Mouse (Mus musculus) MEL (cell line): Measurements from ENCODE around the gene Pqlc2. TPM values are rescaled to one million over a fixed set of nuclear protein-coding genes. Genes with fewer than 3 reads are reported as not detected.

ENCODE experiments used
- DNase-seq: peaks from one replicate; pipeline ENCODE4 v3.0.0; 2011; ENCODE audit warnings: low read depth, low spot score
- H3K27ac ChIP-seq: 2 replicates; pipeline ENCODE4 v1.5.1; 2012; ENCODE audit warnings: low read depth, mild to moderate bottlenecking, control low read depth, low read length, moderate library complexity; ENCODE audit not compliant: control insufficient read depth
- H3K27me3 ChIP-seq, 2 experiments: fragments of 150-350 bp in 1 of 2; sonication (generic) in 1 of 2; 2 replicates each; pipeline ENCODE4 v1.6.1; 2012; ENCODE audit warnings: low read length in 2 of 2, mild to moderate bottlenecking in 2 of 2, improper control_type of control experiment in 1 of 2, moderate library complexity in 1 of 2; ENCODE audit not compliant: insufficient read depth in 2 of 2, control insufficient read depth in 1 of 2
- H3K36me3 ChIP-seq, 2 experiments: 2 replicates each; pipeline ENCODE4 v1.6.1; 2012 to 2014; ENCODE audit warnings: low read length in 2 of 2, improper control_type of control experiment in 1 of 2, inconsistent platforms in 1 of 2, mild to moderate bottlenecking in 1 of 2; ENCODE audit not compliant: insufficient read depth in 2 of 2, control insufficient read depth in 1 of 2
- H3K4me1 ChIP-seq, 2 experiments: fragments of 150-350 bp in 1 of 2; sonication (generic) in 1 of 2; 2 replicates each; pipeline ENCODE4 v1.6.1; 2012; ENCODE audit warnings: low read length in 2 of 2, improper control_type of control experiment in 1 of 2, mild to moderate bottlenecking in 1 of 2; ENCODE audit not compliant: insufficient read depth in 2 of 2, control insufficient read depth in 1 of 2
- H3K4me3 ChIP-seq, 2 experiments: fragments of 150-350 bp in 1 of 2; sonication (generic) in 1 of 2; 2 replicates each; pipeline ENCODE4 v1.5.1; 2012; ENCODE audit warnings: low read depth in 2 of 2, low read length in 2 of 2, mild to moderate bottlenecking in 2 of 2, moderate library complexity in 2 of 2, control low read depth in 1 of 2, improper control_type of control experiment in 1 of 2; ENCODE audit not compliant: control insufficient read depth in 1 of 2, insufficient read depth in 1 of 2
- H3K79me2 ChIP-seq: 2 replicates; pipeline ENCODE4 v1.6.1; 2012; ENCODE audit warnings: mild to moderate bottlenecking, low read length, moderate library complexity; ENCODE audit not compliant: control insufficient read depth, poor library complexity, insufficient read depth
- H3K9ac ChIP-seq: 2 replicates; pipeline ENCODE4 v1.6.1; 2012; ENCODE audit warnings: low read depth, mild to moderate bottlenecking, control low read depth, low read length, moderate library complexity; ENCODE audit not compliant: control insufficient read depth, poor library complexity, severe bottlenecking
- H3K9me3 ChIP-seq: fragments of 150-350 bp; sonication (generic); replicated peaks from 2 replicates; pipeline ENCODE4 v1.6.1; 2012; ENCODE audit warnings: mild to moderate bottlenecking, low read length, improper control_type of control experiment, moderate library complexity; ENCODE audit not compliant: insufficient read depth
- BHLHE40 ChIP-seq: IDR thresholded peaks from 2 replicates; pipeline ENCODE4 v1.6.1; 2012; ENCODE audit warnings: low read depth, mild to moderate bottlenecking, inconsistent platforms, low read length, improper control_type of control experiment, borderline replicate concordance
- CHD2 ChIP-seq: IDR thresholded peaks from 2 replicates; pipeline ENCODE4 v1.6.1; 2011; ENCODE audit warnings: low read length, improper control_type of control experiment
- CTCF ChIP-seq, 3 experiments: IDR thresholded peaks in 2 of 3; conservative IDR thresholded peaks in 1 of 3; 2 replicates each; pipeline ENCODE4 v1.5.1; 2011 to 2012; ENCODE audit warnings: low read length in 3 of 3, low read depth in 2 of 3, mild to moderate bottlenecking in 2 of 3, improper control_type of control experiment in 1 of 3, inconsistent platforms in 1 of 3, mixed read lengths in 1 of 3, moderate library complexity in 1 of 3; ENCODE audit not compliant: control insufficient read depth in 1 of 3, insufficient read depth in 1 of 3, poor library complexity in 1 of 3, severe bottlenecking in 1 of 3
- EP300 ChIP-seq, 2 experiments: IDR thresholded peaks; 2 replicates each; pipeline ENCODE4 v1.6.1; 2011; ENCODE audit warnings: improper control_type of control experiment in 2 of 2, low read length in 2 of 2, low read depth in 1 of 2, mild to moderate bottlenecking in 1 of 2
- ETS1 ChIP-seq: IDR thresholded peaks from 2 replicates; pipeline ENCODE4 v1.6.1; 2012; ENCODE audit warnings: low read depth, mild to moderate bottlenecking, inconsistent platforms, low read length, improper control_type of control experiment, moderate library complexity
- GABPA ChIP-seq: IDR thresholded peaks from 2 replicates; pipeline ENCODE4 v1.6.1; 2012; ENCODE audit warnings: low read depth, mild to moderate bottlenecking, inconsistent platforms, low read length, improper control_type of control experiment, moderate library complexity
- JUND ChIP-seq: IDR thresholded peaks from 2 replicates; pipeline ENCODE4 v1.6.1; 2011; ENCODE audit warnings: low read depth, mild to moderate bottlenecking, improper control_type of control experiment, low read length
- MAZ ChIP-seq: IDR thresholded peaks from 2 replicates; pipeline ENCODE4 v1.6.1; 2012; ENCODE audit warnings: low read depth, mild to moderate bottlenecking, inconsistent platforms, low read length, improper control_type of control experiment
- MYB ChIP-seq: IDR thresholded peaks from 2 replicates; pipeline ENCODE4 v1.6.1; 2011; ENCODE audit warnings: mild to moderate bottlenecking, low read depth, low read length, improper control_type of control experiment
- POLR2A ChIP-seq, 2 experiments: IDR thresholded peaks; 2 replicates each; pipeline ENCODE4 v1.6.1; 2011 to 2012; ENCODE audit warnings: low read length in 2 of 2, mild to moderate bottlenecking in 2 of 2, control low read depth in 1 of 2, improper control_type of control experiment in 1 of 2, low read depth in 1 of 2, moderate library complexity in 1 of 2; ENCODE audit not compliant: control insufficient read depth in 1 of 2, insufficient read depth in 1 of 2, poor library complexity in 1 of 2
- POLR2AphosphoS2 ChIP-seq: IDR thresholded peaks from 2 replicates; pipeline ENCODE4 v1.6.1; 2011; ENCODE audit warnings: low read length, improper control_type of control experiment
- RAD21 ChIP-seq: IDR thresholded peaks from 2 replicates; pipeline ENCODE4 v1.6.1; 2011; ENCODE audit warnings: mild to moderate bottlenecking, low read depth, low read length, improper control_type of control experiment
- RCOR1 ChIP-seq: IDR thresholded peaks from 2 replicates; pipeline ENCODE4 v1.6.1; 2012; ENCODE audit warnings: low read depth, mild to moderate bottlenecking, inconsistent platforms, low read length, improper control_type of control experiment
- TAL1 ChIP-seq: IDR thresholded peaks from 2 replicates; pipeline ENCODE4 v1.6.1; 2012; ENCODE audit warnings: mild to moderate bottlenecking, inconsistent platforms, low read length, moderate library complexity, mixed read lengths
- UBTF ChIP-seq: IDR thresholded peaks from 2 replicates; pipeline ENCODE4 v1.6.1; 2012; ENCODE audit warnings: low read depth, mild to moderate bottlenecking, inconsistent platforms, low read length, improper control_type of control experiment, moderate library complexity, borderline replicate concordance; ENCODE audit not compliant: insufficient read depth
- USF1 ChIP-seq: IDR thresholded peaks from 2 replicates; pipeline ENCODE4 v1.6.1; 2014; ENCODE audit warnings: low read depth, mild to moderate bottlenecking, inconsistent platforms, low read length, improper control_type of control experiment, moderate library complexity
- USF2 ChIP-seq, 2 experiments: IDR thresholded peaks; 2 replicates each; pipeline ENCODE4 v1.6.1; 2011 to 2012; ENCODE audit warnings: improper control_type of control experiment in 2 of 2, low read length in 2 of 2, borderline replicate concordance in 1 of 2, inconsistent platforms in 1 of 2, low read depth in 1 of 2, mild to moderate bottlenecking in 1 of 2; ENCODE audit not compliant: insufficient read depth in 1 of 2
- ZC3H11A ChIP-seq: IDR thresholded peaks from 2 replicates; pipeline ENCODE4 v1.6.1; 2012; ENCODE audit warnings: low read depth, mild to moderate bottlenecking, inconsistent platforms, low read length, improper control_type of control experiment
- ZKSCAN1 ChIP-seq: IDR thresholded peaks from 2 replicates; pipeline ENCODE4 v1.6.1; 2012; ENCODE audit warnings: low read depth, mild to moderate bottlenecking, inconsistent platforms, low read length, improper control_type of control experiment, moderate library complexity
- ZMIZ1 ChIP-seq: IDR thresholded peaks from 2 replicates; pipeline ENCODE4 v1.6.1; 2012; ENCODE audit warnings: low read depth, mild to moderate bottlenecking, inconsistent platforms, low read length, improper control_type of control experiment, moderate library complexity
- ZNF384 ChIP-seq: IDR thresholded peaks from 2 replicates; pipeline ENCODE4 v1.6.1; 2012; ENCODE audit warnings: low read depth, mild to moderate bottlenecking, inconsistent platforms, low read length, improper control_type of control experiment
- polyA plus RNA-seq, 2 experiments: library from polyadenylated mRNA; stranded (reverse) in 1 of 2; unstranded in 1 of 2; fragments of >175 nt in 1 of 2; fragments of >200 nt in 1 of 2; gene quantifications; 2 replicates each; pipeline versions ENCODE4 v1.2.1 to v1.2.4; 2012; ENCODE audit warnings: low replicate concordance in 2 of 2, low read depth in 1 of 2; ENCODE audit not compliant: insufficient read length in 2 of 2, insufficient read depth in 1 of 2, missing spikeins in 1 of 2
- total RNA-seq: library from RNA; depleted of rRNA; stranded (reverse); fragments of 300-350 nt; gene quantifications from 2 replicates; pipeline ENCODE4 v1.2.3, GENCODE M21; 2012

Gene Pqlc2
- total and polyA plus RNA-seq, 3 experiments: 5.2 to 12.0 TPM; not detected in 1

DNA sequence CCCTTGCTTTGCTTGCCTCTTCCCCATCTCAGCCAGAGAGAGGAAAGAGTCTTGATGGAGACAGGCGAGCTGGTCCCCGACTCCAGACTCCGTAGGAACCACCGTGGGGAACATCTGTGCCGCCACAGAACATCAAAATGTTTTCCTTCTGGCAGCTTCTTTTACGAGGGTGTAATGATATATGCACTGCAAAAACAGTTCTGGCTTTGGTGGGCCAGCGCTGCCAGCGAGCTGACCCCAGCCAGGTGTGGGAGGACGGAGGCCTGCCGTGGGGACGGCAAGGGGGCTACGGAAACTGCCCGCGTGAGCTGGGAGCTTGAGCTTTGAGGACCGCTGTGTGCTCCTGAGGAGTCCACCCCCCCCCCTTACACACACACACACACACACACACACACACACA is 25.6 kb downstream of the Pqlc2 start:
- Histone ChIP-seq H3K27ac (no peak overlapping the region), H3K79me2 (no peaks in the 10 kb centered on the region), H3K36me3 (peaks cover 0 to 2% of the 10 kb centered on the region in 2 experiments; a peak in 1 of 4 replicates), H3K27me3 (no peaks in the 10 kb centered on the region), H3K4me3 (no peak overlapping the region), H3K9me3 (no peaks in the 10 kb centered on the region), H3K4me1 (no peaks in the 10 kb centered on the region), H3K9ac (no peak overlapping the region)
- TF ChIP-seq CTCF (IDR thresholded peaks at IDR 0.05 in 2 of 3, conservative IDR thresholded peaks at IDR 0.05 in 1 of 3; ENCODE audit: control insufficient read depth in 1 of 3, insufficient read depth in 1 of 3, low read depth in 2 of 3, low read length in 3 of 3, poor library complexity in 1 of 3, severe bottlenecking in 1 of 3) (no peak), POLR2A (IDR thresholded peaks at IDR 0.05; ENCODE audit: control insufficient read depth in 1 of 2, insufficient read depth in 1 of 2, low read depth in 1 of 2, low read length in 2 of 2, poor library complexity in 1 of 2) (no peak), MAZ (no peak), ZC3H11A (no peak), GABPA (no peak), TAL1 (no peak), USF1 (no peak), BHLHE40 (no peak), ZNF384 (no peak), EP300 (IDR thresholded peaks at IDR 0.05; ENCODE audit: low read depth in 1 of 2, low read length in 2 of 2) (no peak), RAD21 (no peak)
- DNase-seq: no peak

GRCm38 (mm10) chr4:139282955-139283417 is 27.5 kb downstream of the Pqlc2 start:
- H3K9ac ChIP-seq: no peak overlapping the region
- no peaks in the 10 kb centered on the region for H3K27me3 ChIP-seq
- no peak for DNase-seq
- peaks cover 0 to 2% of the 10 kb centered on the region in 2 experiments; a peak in 1 of 4 replicates for H3K36me3 ChIP-seq
- no peaks in the 10 kb centered on the region for H3K79me2 ChIP-seq
- no peak overlapping the region for H3K27ac ChIP-seq
- TF ChIP-seq BHLHE40 (no peak), ZNF384 (no peak), ZMIZ1 (no peak), RCOR1 (no peak), JUND (no peak), UBTF (no peak), CHD2 (no peak), ZKSCAN1 (no peak), USF2 (IDR thresholded peaks at IDR 0.05; ENCODE audit: borderline replicate concordance in 1 of 2, insufficient read depth in 1 of 2, low read depth in 1 of 2, low read length in 2 of 2) (no peak), ETS1 (no peak), MYB (no peak), POLR2AphosphoS2 (no peak), MAZ (no peak)
- H3K4me1 ChIP-seq: no peaks in the 10 kb centered on the region
- H3K9me3 ChIP-seq: no peaks in the 10 kb centered on the region
- H3K4me3 ChIP-seq: no peak overlapping the region
